Mouse (Mus musculus): ENCODE data around the gene Atp5f1.

- TF ChIP-seq CTCF (IDR thresholded peaks at IDR 0.05; ENCODE audit: insufficient read depth, low read length) = no peak
- no peak for TF ChIP-seq POLR2A (IDR thresholded peaks at IDR 0.05; ENCODE audit: borderline replicate concordance, extremely low read depth, low read depth, low read length)
Observed at GRCm38 (mm10) chr3:105904721-105905120, 55.2 kb downstream of the Atp5f1 start.
